Mouse (Mus musculus): ENCODE measurements around the gene Ptpn14.

DNA sequence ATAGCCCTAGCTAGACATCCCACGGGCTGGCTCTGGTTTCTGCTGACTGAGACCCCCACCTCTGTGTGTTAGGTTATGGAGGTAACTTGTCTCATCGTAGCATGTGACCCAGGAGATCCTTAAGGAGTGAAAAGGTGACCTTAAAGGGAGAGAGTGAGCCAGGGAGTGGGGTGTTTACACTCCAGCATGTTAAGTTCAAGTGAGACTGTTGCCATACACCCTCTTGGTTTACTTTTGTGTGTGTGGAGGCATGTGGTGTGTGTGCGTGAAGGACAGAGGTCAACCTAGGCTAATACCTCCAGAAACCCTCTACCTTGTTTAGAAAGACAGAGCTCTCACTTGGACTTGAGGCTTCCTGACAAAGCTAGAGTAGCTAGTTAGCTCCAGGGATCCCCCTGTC lies 42.4 kb downstream of the Ptpn14 start:
- no peak for TF ChIP-seq EP300 (IDR thresholded peaks at IDR 0.05; ENCODE audit: low read depth)
- no peak for TF ChIP-seq CTCF (IDR thresholded peaks at IDR 0.05; ENCODE audit: low read depth)
